7 mouse cellular contexts compared by ENCODE assay signal in the genomic region with DNA sequence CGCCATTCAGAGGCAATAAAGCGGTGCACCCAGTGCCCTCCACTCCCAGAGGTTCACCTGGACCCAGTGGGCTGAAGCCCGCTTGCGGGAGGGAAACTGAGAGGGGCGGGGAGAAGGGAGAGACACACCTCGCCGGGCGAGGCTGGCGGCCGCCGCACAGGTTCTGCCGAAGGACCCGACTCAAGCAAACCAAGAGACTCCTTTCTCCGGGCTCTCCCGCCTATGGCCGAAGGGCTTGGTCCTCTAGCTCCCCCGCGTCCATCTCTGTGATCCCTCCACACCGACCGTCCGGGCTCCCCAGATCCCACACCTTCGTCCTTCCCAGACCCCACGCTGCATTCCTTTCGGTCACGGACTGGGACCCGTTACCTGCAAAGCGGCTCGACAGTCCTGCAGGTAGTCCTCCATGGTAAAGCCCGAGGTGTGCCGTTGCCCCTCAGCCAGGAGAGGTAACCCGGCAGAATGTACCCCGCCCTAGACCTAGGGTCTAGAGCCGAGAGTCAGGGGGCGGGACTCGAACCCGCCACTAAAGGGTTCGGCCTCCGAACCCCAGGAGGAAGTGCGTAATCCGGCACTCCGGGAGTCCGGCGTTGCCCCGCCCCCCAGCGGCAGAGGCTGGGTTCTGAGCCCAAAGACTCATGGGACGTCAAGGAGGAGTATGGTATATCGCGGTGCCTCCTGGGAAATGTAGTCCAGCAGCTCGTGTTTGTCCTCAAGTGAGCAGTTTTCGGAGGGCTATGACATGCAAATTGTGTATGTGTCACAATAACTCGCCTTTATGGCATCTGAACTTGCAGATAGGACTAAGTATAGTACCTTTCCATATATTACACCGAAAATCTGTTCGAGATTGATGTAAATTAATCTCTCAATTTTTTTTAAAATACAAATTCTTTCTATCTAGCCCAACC. TPM values are rescaled to one million over a fixed set of nuclear protein-coding genes. Genes with fewer than 3 reads are reported as not detected.
A peak's percentile ranks its signal among the peaks of the same experiment; 100 is the strongest.
DNase-seq lines count a peak whose midpoint lies in the region; ATAC-seq and TF ChIP-seq lines count a peak whose summit lies in the region.

A gene (plus strand): TSS at position 130 of the 911 bp plus-strand sequence.
A gene (minus strand): TSS at position 861 of the 911 bp plus-strand sequence.

- under 1% methylated on average over 53 of the region's 53 CpGs for WGBS in intestine, postnatal 0 days
- under 1% methylated on average over 52 of the region's 53 CpGs for WGBS in midbrain, embryonic 12.5 days
- WGBS in small intestine, adult 2 months = under 1% methylated on average over 53 of the region's 53 CpGs

- no peaks in the 10 kb centered on the region for H3K9me3 ChIP-seq in intestine, postnatal 0 days (ENCODE audit: control insufficient read depth)
- no peaks in the 10 kb centered on the region for H3K9me3 ChIP-seq in midbrain, embryonic 12.5 days

- H3K9ac ChIP-seq in intestine, postnatal 0 days (ENCODE audit: low read depth, low read length) = peak within 1 kb of the TSS; percentile 83
- H3K9ac ChIP-seq in midbrain, embryonic 12.5 days (replicated peaks) = peak within 1 kb of the TSS; percentile 77

- H3K4me3 ChIP-seq in intestine, postnatal 0 days (ENCODE audit: low read depth, low read length) = peak within 1 kb of the TSS; percentile 61
- peak within 1 kb of the TSS; percentile 66 for H3K4me3 ChIP-seq in midbrain, embryonic 12.5 days
- H3K4me3 ChIP-seq in small intestine, adult 2 months (ENCODE audit: low read depth, low read length) = peak within 1 kb of the TSS; percentile 85

- H3K36me3 ChIP-seq in intestine, postnatal 0 days (ENCODE audit: control insufficient read depth, insufficient read depth) = no peaks in the 10 kb centered on the region
- no peaks in the 10 kb centered on the region for H3K36me3 ChIP-seq in midbrain, embryonic 12.5 days
- H3K36me3 ChIP-seq in small intestine, adult 2 months (ENCODE audit: control insufficient read depth, insufficient read depth, low read length) = no peaks in the 10 kb centered on the region; the same call in 1 of the 2 replicates

- H3K27me3 ChIP-seq in intestine, postnatal 0 days (replicated peaks; ENCODE audit: control insufficient read depth, insufficient read depth, low read length) = no peaks in the 10 kb centered on the region
- no peaks in the 10 kb centered on the region for H3K27me3 ChIP-seq in midbrain, embryonic 12.5 days
- H3K27me3 ChIP-seq in small intestine, adult 2 months (ENCODE audit: control insufficient read depth, insufficient read depth, low read length) = no peaks in the 10 kb centered on the region

- H3K4me1 ChIP-seq in intestine, postnatal 0 days (replicated peaks; ENCODE audit: control insufficient read depth, insufficient read depth, low read length) = peaks cover 11% of the 10 kb centered on the region
- peaks cover 20% of the 10 kb centered on the region for H3K4me1 ChIP-seq in midbrain, embryonic 12.5 days
- H3K4me1 ChIP-seq in small intestine, adult 2 months (ENCODE audit: control insufficient read depth, insufficient read depth, insufficient read length, low read length) = peaks cover 6% of the 10 kb centered on the region; the same call in 1 of the 2 replicates

- intact Hi-C loops in left cerebral cortex, postnatal 4 days (cut with DNase I) = loop anchor here (5.0 kb wide), 1 partner anchor 54 kb away; a partner anchor contains a TSS

- peak; percentile 98 for DNase-seq in adrenal gland, adult 8-10 months
- DNase-seq in embryo, embryonic 9.5 days (ENCODE audit: extremely low spot score) = peak; percentile 97
- no peak for DNase-seq in gonadal fat pad, adult 2 months (ENCODE audit: low read depth)
- peak; percentile 99 for DNase-seq in left cerebral cortex, postnatal 4 days

- no peak for TF ChIP-seq POLR2A in small intestine, adult 2 months (IDR thresholded peaks at IDR 0.05; ENCODE audit: low read depth, low read length)

- ATAC-seq in intestine, postnatal 0 days = peak; percentile 87
- ATAC-seq in midbrain, embryonic 12.5 days (ENCODE audit: low FRiP score, low read depth) = peak; percentile 87

- H3K27ac ChIP-seq in intestine, postnatal 0 days (ENCODE audit: low read depth, low read length) = peak within 1 kb of the TSS; percentile 93
- peak within 1 kb of the TSS; percentile 96 for H3K27ac ChIP-seq in midbrain, embryonic 12.5 days (replicated peaks)
- H3K27ac ChIP-seq in small intestine, adult 2 months (ENCODE audit: insufficient read depth, low read depth, low read length) = peak within 1 kb of the TSS; percentile 88

- peak within 1 kb of the TSS; percentile 85 for H3K4me2 ChIP-seq in intestine, postnatal 0 days (replicated peaks; ENCODE audit: low read depth)
- peak within 1 kb of the TSS; percentile 76 for H3K4me2 ChIP-seq in midbrain, embryonic 12.5 days (replicated peaks)

- TF ChIP-seq CTCF in intestine, postnatal 0 days (IDR thresholded peaks at IDR 0.05; ENCODE audit: low read depth) = peak; percentile 64
- TF ChIP-seq CTCF in small intestine, adult 2 months (IDR thresholded peaks at IDR 0.05; ENCODE audit: extremely low read depth, insufficient read length, insufficient replicate concordance, low read depth, low read length) = no peak

RNA-seq across cellular contexts. Expression of the first gene that starts in this region (rescaled TPM):
- total RNA-seq in adrenal gland, adult 8-10 months (2022) = 100 to 1,000 TPM; 127 to 191 (median 150) TPM
- polyA plus RNA-seq in gonadal fat pad, adult 2 months (2012; rRNA removed) = 90.3 and 111 TPM in 2 replicates
- 36.4 and 38.0 TPM in 2 replicates for polyA plus RNA-seq in intestine, postnatal 0 days (2015; fragmentation: Nextera tagmentation; extraction: Ambion mirVana)
- total RNA-seq in left cerebral cortex, postnatal 4 days (2021) = 10 to 100 TPM; 29.7 to 32.6 TPM
- polyA plus RNA-seq in midbrain, embryonic 12.5 days (2016; fragmentation: Nextera tagmentation; extraction: Ambion mirVana) = 46.6 and 47.6 TPM in 2 replicates
- polyA plus RNA-seq in small intestine, adult 2 months (2012; rRNA removed) = 58.5 and 89.2 TPM in 2 replicates

RNA-seq across cellular contexts. Expression of the second gene that starts in this region (rescaled TPM):
- 10 to 100 TPM; 26.8 to 34.8 (median 31.7) TPM for total RNA-seq in adrenal gland, adult 8-10 months (2022)
- 23.6 and 28.2 TPM in 2 replicates for polyA plus RNA-seq in gonadal fat pad, adult 2 months (2012; rRNA removed)
- 9.2 and 10.1 TPM in 2 replicates for polyA plus RNA-seq in intestine, postnatal 0 days (2015; fragmentation: Nextera tagmentation; extraction: Ambion mirVana)
- 10 to 100 TPM; 63.9 to 69.3 TPM for total RNA-seq in left cerebral cortex, postnatal 4 days (2021)
- 33.1 and 35.7 TPM in 2 replicates for polyA plus RNA-seq in midbrain, embryonic 12.5 days (2016; fragmentation: Nextera tagmentation; extraction: Ambion mirVana)
- polyA plus RNA-seq in small intestine, adult 2 months (2012; rRNA removed) = 4.4 and 11.5 TPM in 2 replicates
